Mouse (Mus musculus): ENCODE results near the gene Ptprz1.
"Not testable (repeated sequence)": the region's sequence is repeated elsewhere in the genome, so short reads cannot be mapped to it uniquely, and the experiment has no call there.

DNA sequence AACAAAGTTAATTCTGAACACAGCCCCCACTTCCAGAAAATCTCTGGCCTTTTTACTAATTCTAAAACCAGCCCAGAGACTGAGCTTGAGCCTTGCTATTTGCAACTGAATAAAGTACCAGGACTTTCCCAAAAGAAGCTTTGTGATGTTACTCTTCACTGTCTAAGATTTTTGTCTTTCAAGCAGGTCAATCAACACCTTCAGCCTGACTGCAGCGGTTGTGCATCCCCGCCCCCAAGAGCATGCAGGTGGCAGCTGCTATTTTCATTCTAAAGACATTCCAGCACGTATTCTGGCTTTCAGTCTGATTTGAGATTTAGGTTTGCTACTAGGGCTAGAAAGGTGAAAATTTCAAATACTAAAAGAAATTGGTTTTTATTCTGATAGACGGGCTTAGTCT is 214.0 kb downstream of the Ptprz1 start:
- TF ChIP-seq CTCF (IDR thresholded peaks at IDR 0.05; ENCODE audit: control insufficient read depth, insufficient read depth, insufficient read length); FOSL1 (IDR thresholded peaks at IDR 0.05; ENCODE audit: insufficient read depth, low read length, poor library complexity, severe bottlenecking); MYOG (IDR thresholded peaks at IDR 0.05; ENCODE audit: control insufficient read depth, extremely low read depth, insufficient read length); USF1 (IDR thresholded peaks at IDR 0.05; ENCODE audit: low read depth); CEBPB (IDR thresholded peaks at IDR 0.05; ENCODE audit: low read depth); MYOD1 (IDR thresholded peaks at IDR 0.05; ENCODE audit: control insufficient read depth, insufficient read length, low read depth): not testable (repeated sequence)

All from C2C12 (cell line).